Mouse (Mus musculus) hindbrain, postnatal 0 days (tissue): ENCODE measurements around the gene Slc25a48. TPM values are rescaled to one million over a fixed set of nuclear protein-coding genes. Genes with fewer than 3 reads are reported as not detected.

ENCODE experiments used
- ATAC-seq: fragments of 200-750 bp; cut with Nextera tagmentation; 2 replicates; pipeline ENCODE4 v1.8.0; 2017; ENCODE audit warnings: mild to moderate bottlenecking, moderate TSS enrichment, moderate library complexity
- DNase-seq: peaks from one replicate; pipeline ENCODE4 v3.0.0-alpha.2; 2015; ENCODE audit warnings: low spot score
- H3K27ac ChIP-seq: fragments of 300-500 bp; sonication (generic); 2 replicates; pipeline ENCODE4 v1.5.1; 2014; ENCODE audit warnings: mild to moderate bottlenecking
- H3K27me3 ChIP-seq: fragments of 300-500 bp; sonication (generic); 2 replicates; pipeline ENCODE4 v1.6.1; 2014; ENCODE audit warnings: low read length, mixed read lengths; ENCODE audit not compliant: insufficient read depth
- H3K36me3 ChIP-seq: fragments of 300-500 bp; sonication (generic); 2 replicates; pipeline ENCODE4 v1.6.1; 2014; ENCODE audit warnings: low read length, mixed read lengths; ENCODE audit not compliant: insufficient read depth
- H3K4me1 ChIP-seq: fragments of 300-500 bp; sonication (generic); 2 replicates; pipeline ENCODE4 v1.6.1; 2014; ENCODE audit warnings: antibody characterized with exemption, low read length, mixed read lengths; ENCODE audit not compliant: insufficient read depth
- H3K4me2 ChIP-seq: fragments of 300-500 bp; sonication (generic); 2 replicates; pipeline ENCODE4 v1.6.1; 2014; ENCODE audit warnings: low read depth, mild to moderate bottlenecking, low read length, moderate library complexity, mixed read lengths
- H3K4me3 ChIP-seq: fragments of 300-500 bp; sonication (generic); 2 replicates; pipeline ENCODE4 v1.5.1; 2014; ENCODE audit warnings: low read length
- H3K9ac ChIP-seq: fragments of 300-500 bp; sonication (generic); replicated peaks from 2 replicates; pipeline ENCODE4 v1.6.1; 2014; ENCODE audit warnings: mild to moderate bottlenecking, low read length, moderate library complexity, mixed read lengths
- H3K9me3 ChIP-seq: fragments of 300-500 bp; sonication (generic); 2 replicates; pipeline ENCODE4 v1.6.1; 2016; ENCODE audit warnings: low read length, mixed read lengths
- CTCF ChIP-seq: IDR thresholded peaks from 2 replicates; pipeline ENCODE4 v1.5.1; 2016; ENCODE audit warnings: antibody characterized with exemption, control low read depth, low read depth
- WGBS: fragments of 180-500 bp; shearing (Covaris S2); extraction: QIAGEN DNeasy Blood & Tissue Kit; methylation state at CpG from one replicate; pipeline ENCODE4 v1.1.7; 2014; 5-methylcytosine and 5-hydroxymethylcytosine counted together
- polyA plus RNA-seq: library from polyadenylated mRNA; unstranded; fragments of >200 nt; fragmentation: Nextera tagmentation; extraction: Ambion mirVana; gene quantifications from 2 replicates; pipeline ENCODE4 v1.2.1, GENCODE M21; 2015
- total RNA-seq: library from RNA; depleted of rRNA; stranded (reverse); fragments of >200 nt; gene quantifications from 2 replicates; pipeline ENCODE4 v1.2.3, GENCODE M21; 2014

Gene Slc25a48
- total and polyA plus RNA-seq, 2 experiments from 2014 or later = not detected

GRCm38 (mm10) chr13:56449239-56450030, 11.3 kb downstream of the Slc25a48 start:
- H3K27me3 ChIP-seq = no peaks in the 10 kb centered on the region
- H3K36me3 ChIP-seq = no peaks in the 10 kb centered on the region
- no peaks in the 10 kb centered on the region for H3K9me3 ChIP-seq
- 37% methylated on average over 10 of the region's 10 CpGs for WGBS
- no peak overlapping the region for H3K27ac ChIP-seq
- DNase-seq = peak; percentile 93
- peaks cover 6% of the 10 kb centered on the region; the same call in 1 of the 2 replicates for H3K4me1 ChIP-seq
- H3K4me2 ChIP-seq = peak overlapping the region; percentile 16; the same call in 1 of the 2 replicates
- no peak overlapping the region for H3K9ac ChIP-seq
- ATAC-seq = peak; percentile 74
- TF ChIP-seq CTCF = no peak
- H3K4me3 ChIP-seq = no peak overlapping the region

- Histone ChIP-seq H3K27me3 (no peaks in the 10 kb centered on the region), H3K36me3 (no peaks in the 10 kb centered on the region), H3K9me3 (no peaks in the 10 kb centered on the region), H3K9ac (no peak overlapping the region), H3K4me2 (0 out of 2 replicates have a peak overlapping the region, but pooled peaks have one; percentile 16), H3K4me1 (peaks cover 6% of the 10 kb centered on the region; the same call in 1 of the 2 replicates), H3K4me3 (no peak overlapping the region), H3K27ac (no peak overlapping the region)
- TF ChIP-seq CTCF = peak; percentile 47; the same call in 1 of the 2 replicates
- 69% methylated on average over 8 of the region's 8 CpGs for WGBS
- ATAC-seq (peak; percentile 12; the same call in 1 of the 2 replicates), DNase-seq (peak; percentile 37)
Measured at GRCm38 (mm10) chr13:56450035-56450434, 11.9 kb downstream of the Slc25a48 start.

DNA sequence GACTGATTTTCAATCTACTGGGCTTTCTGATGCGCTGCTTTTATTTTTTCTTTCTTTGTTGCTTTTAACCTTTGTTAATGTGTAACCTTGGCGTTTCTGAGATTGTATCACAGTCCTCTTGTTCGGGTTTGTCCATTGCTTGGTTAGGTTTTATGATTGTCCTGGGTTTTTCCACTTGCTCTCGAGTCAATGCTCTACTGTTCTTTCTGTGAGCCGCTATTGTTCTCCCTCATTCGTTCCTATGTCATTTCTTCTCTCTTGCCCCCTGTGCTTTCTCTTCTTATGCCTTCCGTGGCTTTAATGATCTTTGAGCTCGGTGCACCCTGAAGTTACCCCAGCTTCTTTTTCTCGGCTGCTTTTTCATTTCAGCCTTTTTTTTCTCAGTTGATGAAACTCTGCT, 19.8 kb downstream of the Slc25a48 start:
- Histone ChIP-seq H3K4me1 (no peaks in the 10 kb centered on the region), H3K27me3 (0 out of 2 replicates have a peak, but pooled peaks cover 4% of the 10 kb centered on the region), H3K4me3 (no peak overlapping the region), H3K9me3 (no peaks in the 10 kb centered on the region), H3K4me2 (no peak overlapping the region), H3K9ac (no peak overlapping the region), H3K27ac (no peak overlapping the region), H3K36me3 (no peaks in the 10 kb centered on the region)
- no peak for DNase-seq
- TF ChIP-seq CTCF = no peak
- 36% methylated on average over 9 of the region's 9 CpGs for WGBS
- no peak for ATAC-seq

GRCm38 (mm10) chr13:56461460-56461859, 23.3 kb downstream of the Slc25a48 start:
- no peak for ATAC-seq
- no peak for TF ChIP-seq CTCF
- Histone ChIP-seq H3K9me3 (0 out of 2 replicates have a peak, but pooled peaks cover 2% of the 10 kb centered on the region), H3K9ac (no peak overlapping the region), H3K4me1 (no peaks in the 10 kb centered on the region), H3K27ac (no peak overlapping the region), H3K4me3 (no peak overlapping the region), H3K27me3 (0 out of 2 replicates have a peak, but pooled peaks cover 4% of the 10 kb centered on the region), H3K36me3 (no peaks in the 10 kb centered on the region), H3K4me2 (no peak overlapping the region)
- WGBS = 85% methylated on average over 4 of the region's 4 CpGs
- DNase-seq = no peak

GRCm38 (mm10) chr13:56462791-56463190, 24.6 kb downstream of the Slc25a48 start:
- H3K4me3 ChIP-seq = no peak overlapping the region
- H3K36me3 ChIP-seq = no peaks in the 10 kb centered on the region
- H3K9ac ChIP-seq = no peak overlapping the region
- H3K27ac ChIP-seq = no peak overlapping the region
- TF ChIP-seq CTCF = no peak
- peak; percentile 69 for ATAC-seq
- H3K9me3 ChIP-seq = 0 out of 2 replicates have a peak, but pooled peaks cover 2% of the 10 kb centered on the region
- no peak overlapping the region for H3K4me2 ChIP-seq
- H3K4me1 ChIP-seq = no peaks in the 10 kb centered on the region
- no peak for DNase-seq
- no peaks in the 10 kb centered on the region for H3K27me3 ChIP-seq
- WGBS = 65% methylated on average over 4 of the region's 4 CpGs

DNA sequence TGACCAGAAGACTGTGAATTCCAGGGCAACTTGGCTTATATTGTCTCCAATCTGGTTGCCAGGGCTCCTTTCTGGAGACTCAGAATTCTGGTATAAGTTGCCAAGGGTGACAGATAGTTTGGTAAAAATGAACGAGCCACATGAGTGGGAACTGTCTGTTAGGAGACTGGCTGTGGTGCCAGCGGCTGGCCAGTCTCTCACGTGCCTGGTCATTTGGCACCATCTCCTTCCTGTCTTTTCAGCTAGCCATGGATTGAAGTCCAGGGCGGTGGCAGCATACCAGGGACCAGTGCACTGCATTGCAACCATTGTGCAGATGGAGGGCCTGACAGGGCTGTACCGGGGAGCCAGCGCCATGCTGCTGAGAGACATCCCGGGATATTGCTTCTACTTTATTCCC, 25.1 kb downstream of the Slc25a48 start:
- Histone ChIP-seq H3K27me3 (no peaks in the 10 kb centered on the region; the same call in 1 of the 2 replicates), H3K36me3 (no peaks in the 10 kb centered on the region), H3K4me1 (no peaks in the 10 kb centered on the region), H3K9ac (no peak overlapping the region), H3K4me3 (no peak overlapping the region), H3K27ac (no peak overlapping the region), H3K9me3 (0 out of 2 replicates have a peak, but pooled peaks cover 2% of the 10 kb centered on the region), H3K4me2 (no peak overlapping the region)
- ATAC-seq (peak; percentile 85), DNase-seq (peak; percentile 67)
- WGBS = 49% methylated on average over 7 of the region's 7 CpGs
- no peak for TF ChIP-seq CTCF
